Mouse (Mus musculus) lung, embryonic 16.5 days (tissue): Measurements from ENCODE around the gene Usp34. TPM values are rescaled to one million over a fixed set of nuclear protein-coding genes. Genes with fewer than 3 reads are reported as not detected.
"Not testable (repeated sequence)": the region's sequence is repeated elsewhere in the genome, so short reads cannot be mapped to it uniquely, and the experiment has no call there.

ENCODE experiments used
- ATAC-seq: fragments of 200-750 bp; cut with Nextera tagmentation; 2 replicates; pipeline ENCODE4 v1.8.0; 2017; ENCODE audit warnings: low read depth, mild to moderate bottlenecking, moderate library complexity
- H3K27ac ChIP-seq: fragments of 300-500 bp; sonication (generic); 2 replicates; pipeline ENCODE4 v1.5.1; 2014; ENCODE audit warnings: mild to moderate bottlenecking, control low read depth, low read length
- H3K27me3 ChIP-seq: fragments of 300-500 bp; sonication (generic); 2 replicates; pipeline ENCODE4 v1.6.1; 2014; ENCODE audit warnings: low read depth, low read length, mixed read lengths; ENCODE audit not compliant: control insufficient read depth, insufficient read depth
- H3K36me3 ChIP-seq: fragments of 300-500 bp; sonication (generic); 2 replicates; pipeline ENCODE4 v1.6.1; 2014; ENCODE audit warnings: low read length; ENCODE audit not compliant: control insufficient read depth, insufficient read depth
- H3K4me1 ChIP-seq: fragments of 300-500 bp; sonication (generic); replicated peaks from 2 replicates; pipeline ENCODE4 v1.6.1; 2014; ENCODE audit warnings: low read length, mixed read lengths; ENCODE audit not compliant: control insufficient read depth, insufficient read depth
- H3K4me2 ChIP-seq: fragments of 300-500 bp; sonication (generic); 2 replicates; pipeline ENCODE4 v1.6.1; 2014; ENCODE audit warnings: low read depth, low read length, control low read depth
- H3K4me3 ChIP-seq: fragments of 300-500 bp; sonication (generic); 2 replicates; pipeline ENCODE4 v1.5.1; 2014; ENCODE audit warnings: mild to moderate bottlenecking, low read length, control low read depth
- H3K9ac ChIP-seq: fragments of 300-500 bp; sonication (generic); 2 replicates; pipeline ENCODE4 v1.6.1; 2014; ENCODE audit warnings: low read length, control low read depth
- H3K9me3 ChIP-seq: fragments of 300-500 bp; sonication (generic); 2 replicates; pipeline ENCODE4 v1.6.1; 2016; ENCODE audit warnings: low read length; ENCODE audit not compliant: control insufficient read depth
- WGBS: fragments of 180-500 bp; shearing (Covaris S2); extraction: QIAGEN DNeasy Blood & Tissue Kit; methylation state at CpG from one replicate; pipeline ENCODE4 v1.1.7; 2014; 5-methylcytosine and 5-hydroxymethylcytosine counted together
- polyA plus RNA-seq: library from polyadenylated mRNA; unstranded; fragments of >200 nt; fragmentation: Nextera tagmentation; extraction: Ambion mirVana; gene quantifications from 2 replicates; pipeline ENCODE4 v1.2.1, GENCODE M21; 2015

Gene Usp34
- polyA plus RNA-seq, 1 experiment from 2014 or later = 21.3 TPM

GRCm38 (mm10) chr11:23489955-23490354, 183.3 kb downstream of the Usp34 start:
- H3K9me3 ChIP-seq = no peaks in the 10 kb centered on the region
- H3K36me3 ChIP-seq = peaks cover 61% of the 10 kb centered on the region
- no peaks in the 10 kb centered on the region for H3K27me3 ChIP-seq
- no peaks in the 10 kb centered on the region for H3K4me1 ChIP-seq
- no peak overlapping the region for H3K27ac ChIP-seq
- no peak overlapping the region for H3K4me2 ChIP-seq
- H3K4me3 ChIP-seq = no peak overlapping the region
- 83% methylated on average over 1 of the region's 1 CpGs for WGBS
- H3K9ac ChIP-seq = no peak overlapping the region
- ATAC-seq = no peak

GRCm38 (mm10) chr11:23492048-23492790, 185.5 kb downstream of the Usp34 start:
- WGBS = 81% methylated on average over 4 of the region's 4 CpGs
- peaks cover 56% of the 10 kb centered on the region for H3K36me3 ChIP-seq
- H3K27ac ChIP-seq = no peak overlapping the region
- H3K4me2 ChIP-seq = no peak overlapping the region
- H3K27me3 ChIP-seq = no peaks in the 10 kb centered on the region
- no peak for ATAC-seq
- no peak overlapping the region for H3K9ac ChIP-seq
- peaks cover 11% of the 10 kb centered on the region for H3K4me1 ChIP-seq
- H3K9me3 ChIP-seq = no peaks in the 10 kb centered on the region
- no peak overlapping the region for H3K4me3 ChIP-seq

- no peak for ATAC-seq
- Histone ChIP-seq H3K4me2 (no peak overlapping the region), H3K27me3 (no peaks in the 10 kb centered on the region), H3K27ac (no peak overlapping the region), H3K4me1 (peaks cover 11% of the 10 kb centered on the region), H3K9ac (no peak overlapping the region), H3K9me3 (no peaks in the 10 kb centered on the region), H3K4me3 (no peak overlapping the region), H3K36me3 (peaks cover 35% of the 10 kb centered on the region)
- 89% methylated on average over 6 of the region's 6 CpGs for WGBS
Observed at GRCm38 (mm10) chr11:23495231-23495630, 188.5 kb downstream of the Usp34 start.

- peak overlapping the region; percentile 90 for H3K4me3 ChIP-seq
- no peak for ATAC-seq
- 34% methylated on average over 6 of the region's 6 CpGs for WGBS
- H3K36me3 ChIP-seq = peaks cover 26% of the 10 kb centered on the region
- no peak overlapping the region for H3K27ac ChIP-seq
- no peaks in the 10 kb centered on the region for H3K9me3 ChIP-seq
- H3K27me3 ChIP-seq = no peaks in the 10 kb centered on the region
- peak overlapping the region; percentile 95 for H3K9ac ChIP-seq
- H3K4me1 ChIP-seq = peaks cover 11% of the 10 kb centered on the region
- H3K4me2 ChIP-seq = peak overlapping the region; percentile 87
Observed at GRCm38 (mm10) chr11:23496661-23497060, 190.0 kb downstream of the Usp34 start.

- Histone ChIP-seq H3K9me3 (no peaks in the 10 kb centered on the region), H3K27me3 (no peaks in the 10 kb centered on the region), H3K4me1 (peaks cover 11% of the 10 kb centered on the region), H3K4me3 (peak overlapping the region; percentile 90), H3K9ac (peak overlapping the region; percentile 95), H3K27ac (peak overlapping the region; percentile 97), H3K36me3 (peaks cover 21% of the 10 kb centered on the region), H3K4me2 (peak overlapping the region; percentile 87)
- ATAC-seq = peak; percentile 83
- 0% methylated on average over 20 of the region's 22 CpGs for WGBS
Observed at GRCm38 (mm10) chr11:23497335-23497717, 190.6 kb downstream of the Usp34 start.

- H3K4me1 ChIP-seq = peaks cover 11% of the 10 kb centered on the region
- H3K27me3 ChIP-seq = no peaks in the 10 kb centered on the region
- H3K9ac ChIP-seq = peak within 1 kb of the TSS; percentile 95
- peak within 1 kb of the TSS; percentile 90 for H3K4me3 ChIP-seq
- peak; percentile 97 for ATAC-seq
- WGBS = under 1% methylated on average over 50 of the region's 66 CpGs
- no peaks in the 10 kb centered on the region for H3K9me3 ChIP-seq
- H3K4me2 ChIP-seq = peak within 1 kb of the TSS; percentile 87
- peaks cover 15% of the 10 kb centered on the region for H3K36me3 ChIP-seq
- H3K27ac ChIP-seq = peak within 1 kb of the TSS; percentile 97
Observed at GRCm38 (mm10) chr11:23497718-23498509, 191.2 kb downstream of the Usp34 start, which contains the start of gene Ahsa2. TSS of gene Ahsa2 (minus strand) at chr11:23498030.

- H3K4me2 ChIP-seq = peak overlapping the region; percentile 79
- no peaks in the 10 kb centered on the region for H3K27me3 ChIP-seq
- H3K4me1 ChIP-seq = peaks cover 11% of the 10 kb centered on the region
- peaks cover 9% of the 10 kb centered on the region; the same call in 1 of the 2 replicates for H3K36me3 ChIP-seq
- peak overlapping the region; percentile 57 for H3K4me3 ChIP-seq
- no peak for ATAC-seq
- H3K9me3 ChIP-seq = no peaks in the 10 kb centered on the region
- H3K9ac ChIP-seq = peak overlapping the region; percentile 67
- no peak overlapping the region; the same call in 1 of the 2 replicates for H3K27ac ChIP-seq
- WGBS = 30% methylated on average over 5 of the region's 5 CpGs
Observed at GRCm38 (mm10) chr11:23498609-23499008, 191.9 kb downstream of the Usp34 start.

- H3K36me3 ChIP-seq, H3K27ac ChIP-seq, H3K4me3 ChIP-seq, H3K4me1 ChIP-seq, H3K9ac ChIP-seq, H3K9me3 ChIP-seq, H3K4me2 ChIP-seq, H3K27me3 ChIP-seq, ATAC-seq: not testable (repeated sequence)
- WGBS = 67% methylated on average over 5 of the region's 5 CpGs
Observed at GRCm38 (mm10) chr11:23504801-23505200, 198.1 kb downstream of the Usp34 start.

GRCm38 (mm10) chr11:23514785-23515184, 208.1 kb downstream of the Usp34 start:
- not testable (repeated sequence) for H3K9ac ChIP-seq, H3K27ac ChIP-seq, ATAC-seq, H3K9me3 ChIP-seq, H3K36me3 ChIP-seq, H3K4me1 ChIP-seq, H3K4me2 ChIP-seq, H3K4me3 ChIP-seq, H3K27me3 ChIP-seq
- 50% methylated on average over 4 of the region's 4 CpGs for WGBS
